Mouse (Mus musculus) lung, postnatal 10 days (tissue): ENCODE data around the gene Safb2.
"Not testable (repeated sequence)": the region's sequence is repeated elsewhere in the genome, so short reads cannot be mapped to it uniquely, and the experiment has no call there.

Experiments
- DNase-seq: peaks from one replicate; pipeline ENCODE4 v3.0.0; 2021

Safb2 gene

DNA sequence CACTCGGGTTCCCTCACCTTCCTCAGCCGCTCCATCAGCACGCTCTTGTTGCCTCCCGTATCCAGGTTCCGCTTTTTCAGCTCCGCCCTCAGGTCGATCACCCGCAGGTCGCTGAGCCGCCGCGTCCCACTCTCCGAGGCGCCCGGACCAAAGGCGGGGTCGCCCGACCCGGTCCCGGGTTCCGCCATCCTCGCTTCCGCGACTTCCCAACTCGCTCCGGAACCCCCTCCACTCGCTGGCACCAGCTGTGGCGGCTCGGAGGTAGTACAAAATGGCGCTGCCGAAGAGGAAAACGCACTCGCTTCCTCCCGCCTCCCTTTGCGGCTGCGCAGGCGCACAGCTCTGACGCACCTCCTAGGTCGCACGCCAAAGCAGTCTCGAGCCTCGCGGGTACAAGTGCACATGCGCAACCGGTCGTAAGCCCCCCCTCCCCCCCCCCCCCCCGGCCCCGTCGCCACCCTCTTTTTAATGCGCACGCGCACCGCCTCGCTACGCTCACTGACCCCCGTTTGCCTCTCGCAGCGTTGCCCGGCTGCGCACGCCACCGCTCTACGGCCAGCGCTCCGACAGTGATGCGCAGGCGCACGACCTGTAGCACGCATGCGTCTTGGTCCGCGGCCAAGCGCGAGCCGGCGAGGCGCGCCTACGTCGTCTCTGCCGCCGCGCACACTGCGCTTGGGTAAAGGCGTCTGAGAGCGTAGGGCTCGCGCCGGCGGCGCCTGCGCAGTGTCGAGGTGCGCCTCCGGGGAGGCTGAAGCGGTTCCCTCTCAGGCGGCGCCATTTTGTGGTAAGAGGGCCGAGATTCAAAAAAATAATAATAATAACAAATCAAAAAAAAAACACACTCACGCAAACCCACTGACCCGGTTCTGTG is at the start of gene Safb2, which contains the start of gene Safb:
Safb2 (minus strand) TSS at position 329 of the 874 bp plus-strand sequence.
Safb (plus strand) TSS at position 569 of the 874 bp plus-strand sequence.
- peak; percentile 99 for DNase-seq

DNA sequence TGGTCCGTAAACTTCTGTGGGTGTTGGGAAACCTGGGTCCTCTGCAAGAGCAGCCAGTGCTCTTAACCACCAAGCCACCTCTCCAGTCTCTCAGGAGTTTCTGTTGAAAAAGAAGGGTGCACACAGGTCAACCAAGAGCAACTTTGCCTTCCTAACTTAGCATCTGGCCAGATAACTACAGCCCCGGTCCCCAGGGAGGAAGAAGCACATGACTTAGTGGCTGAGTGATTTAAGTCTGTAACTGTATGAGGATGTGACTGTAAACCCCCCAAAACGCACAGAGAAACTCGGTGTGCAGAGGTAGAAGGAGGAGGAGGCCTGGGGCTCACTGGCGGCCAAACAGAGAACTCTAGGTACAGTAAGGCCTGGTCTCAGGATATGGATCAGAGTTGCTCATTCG is 49.6 kb upstream of the Safb2 start:
- DNase-seq = no peak

DNA sequence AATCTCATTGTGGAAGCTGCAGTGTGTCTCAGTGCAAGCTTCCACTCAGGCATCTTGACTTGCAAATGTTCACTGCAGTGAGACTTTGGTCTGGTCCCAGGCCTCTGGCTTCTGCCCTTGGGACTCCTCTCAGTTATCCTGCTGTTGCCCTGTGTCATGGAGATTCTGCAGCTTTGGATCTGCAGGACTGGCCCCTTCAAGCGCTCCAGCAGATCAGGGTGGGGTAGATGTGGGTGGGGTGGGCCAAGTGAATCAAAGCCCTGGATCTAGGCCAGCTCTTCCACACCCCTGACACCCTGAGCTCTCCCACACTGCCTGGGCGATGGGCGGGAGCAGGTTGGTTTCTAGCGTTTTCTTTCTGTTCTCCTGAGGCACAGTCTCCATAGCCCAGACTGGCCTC is 47.4 kb upstream of the Safb2 start:
- DNase-seq = no peak

DNA sequence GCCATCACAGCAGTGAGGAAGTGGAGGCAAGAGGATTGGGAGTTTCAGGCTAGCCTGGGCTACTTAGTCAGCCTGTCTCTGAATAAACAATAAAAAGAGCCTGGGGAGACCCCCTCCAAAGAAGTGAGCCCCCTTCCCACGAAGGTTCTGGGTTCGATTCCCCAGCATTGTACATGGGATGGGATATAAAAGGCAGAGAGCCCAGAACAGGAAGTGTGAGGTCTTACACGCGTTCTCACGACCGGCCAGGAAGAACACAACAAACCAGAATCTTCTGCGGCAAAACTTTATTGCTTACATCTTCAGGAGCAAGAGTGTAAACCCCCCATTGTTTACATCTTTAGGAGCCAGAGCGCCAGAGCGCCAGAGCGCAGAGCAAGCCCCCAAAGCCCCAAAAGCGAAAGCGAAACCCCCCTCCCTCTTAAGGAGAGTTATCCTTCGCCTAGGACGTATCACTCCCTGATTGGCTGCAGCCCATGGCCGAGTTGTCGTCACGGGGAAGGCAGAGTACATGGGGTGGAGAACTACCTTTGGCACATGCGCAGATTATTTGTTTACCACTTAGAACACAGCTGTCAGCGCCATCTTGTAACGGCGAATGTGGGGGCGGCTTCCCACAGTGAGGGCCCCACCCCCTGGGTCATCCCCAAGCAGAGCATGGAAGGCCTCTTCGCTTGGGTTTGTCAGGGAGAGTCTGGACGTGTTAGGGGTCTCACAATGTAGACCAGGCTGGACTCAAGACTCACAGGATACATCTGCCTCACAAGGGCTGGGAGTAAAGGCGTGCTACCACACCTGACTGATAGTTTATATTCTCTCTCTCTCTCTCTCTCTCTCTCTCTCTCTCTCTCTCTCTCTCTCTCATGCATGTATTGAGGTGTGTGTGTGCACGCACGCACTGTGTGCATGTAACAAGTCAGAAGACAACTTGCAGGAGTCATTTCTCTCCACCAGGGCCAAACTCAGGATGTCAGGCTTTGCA is 45.7 kb upstream of the Safb2 start:
- DNase-seq = not testable (repeated sequence)

DNA sequence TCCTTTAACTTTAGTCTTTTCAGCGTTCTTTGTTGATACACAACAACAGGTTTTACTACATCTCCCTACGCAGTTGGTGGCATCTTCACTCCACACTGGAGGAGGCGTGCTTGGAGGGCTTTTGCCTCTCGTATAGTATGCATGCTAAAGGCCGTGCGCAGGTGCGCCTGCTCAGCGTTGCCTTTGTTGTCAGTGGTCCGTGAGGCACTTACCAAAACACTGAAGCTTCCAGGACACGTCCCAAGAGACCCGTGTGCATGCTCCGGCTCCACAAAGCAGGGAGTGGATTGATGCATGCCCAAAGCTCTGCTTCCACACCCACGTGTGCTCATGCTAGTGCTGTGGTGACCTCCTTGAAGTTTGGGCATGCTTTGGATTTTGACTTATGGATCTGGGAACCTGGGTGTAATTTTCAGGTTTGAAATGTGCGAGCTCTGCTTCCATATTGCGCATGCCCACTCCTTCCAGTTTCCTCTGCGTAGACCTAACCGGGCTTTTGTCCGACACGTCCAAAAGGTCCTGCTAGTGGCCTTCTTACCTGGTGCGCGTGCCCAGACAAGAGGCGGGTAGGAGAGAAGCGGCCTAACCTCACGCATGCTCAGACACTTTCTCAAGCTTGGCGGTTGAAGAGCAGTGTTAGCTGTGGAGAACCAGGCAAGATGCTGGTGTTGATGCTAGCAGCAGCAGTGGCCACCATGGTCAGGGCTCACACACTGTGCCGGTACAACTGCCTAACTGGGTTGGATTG is 43.3 kb upstream of the Safb2 start, which contains the start of gene Catsperd:
Catsperd (plus strand) TSS at position 614 of the 748 bp plus-strand sequence.
- DNase-seq = peak; percentile 24

DNA sequence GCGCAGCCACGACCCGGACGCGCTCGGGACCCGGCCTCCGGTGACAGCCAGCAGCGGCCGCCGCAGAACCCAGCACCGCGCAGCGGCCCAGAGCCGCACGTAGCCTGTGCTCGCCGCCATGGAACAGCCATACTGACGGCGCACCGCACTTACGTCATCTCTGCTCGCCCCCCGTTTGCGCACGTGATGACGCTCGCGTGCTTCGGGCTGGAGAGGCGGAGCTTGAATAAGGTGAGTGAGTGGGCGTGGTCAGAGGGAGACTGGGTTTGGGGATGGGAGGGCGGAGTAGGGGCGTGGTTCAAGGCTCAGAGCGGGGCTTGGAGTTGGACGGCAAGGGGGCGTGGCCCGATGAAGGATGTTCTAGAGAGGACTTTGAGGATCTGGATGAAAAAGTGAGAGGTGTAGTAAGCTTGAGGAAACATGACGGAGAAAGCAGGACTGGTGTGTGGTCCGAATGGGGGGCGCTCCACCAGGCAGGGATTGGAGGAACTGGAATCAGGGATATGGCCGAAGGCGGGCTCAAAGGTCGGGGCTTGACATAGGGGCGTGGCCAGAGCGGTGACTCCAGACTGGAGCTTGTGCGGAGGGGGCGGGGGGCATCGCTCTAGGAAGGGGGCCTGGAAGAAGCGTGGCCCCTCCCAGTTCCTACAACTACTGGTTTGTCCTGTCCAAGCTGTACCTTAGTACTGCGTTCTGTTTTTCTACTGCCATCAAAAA is 42.5 kb upstream of the Safb2 start, which contains the start of gene Lonp1:
Lonp1 (minus strand) TSS at position 134 of the 717 bp plus-strand sequence.
- DNase-seq = peak; percentile 98

DNA sequence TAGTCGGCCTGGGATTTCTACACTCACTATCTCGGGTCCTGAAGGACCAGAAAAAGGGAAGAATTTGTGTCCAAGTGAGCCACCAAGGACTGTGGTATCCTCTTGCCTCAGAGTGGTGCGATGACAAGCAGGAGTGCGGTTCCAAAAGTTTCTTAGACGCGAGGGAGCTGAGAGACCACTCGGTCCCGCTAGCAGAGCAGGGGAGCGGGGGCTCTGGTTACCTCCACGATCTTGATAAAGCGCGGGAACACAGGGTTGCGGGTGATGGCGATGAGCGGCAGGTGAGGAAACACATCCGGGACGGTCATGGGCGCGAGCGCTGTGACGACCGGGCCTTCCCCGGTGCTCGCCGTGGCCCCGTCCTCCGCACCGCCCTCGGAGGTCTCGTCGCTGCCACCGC is 41.9 kb upstream of the Safb2 start:
- DNase-seq = no peak

DNA sequence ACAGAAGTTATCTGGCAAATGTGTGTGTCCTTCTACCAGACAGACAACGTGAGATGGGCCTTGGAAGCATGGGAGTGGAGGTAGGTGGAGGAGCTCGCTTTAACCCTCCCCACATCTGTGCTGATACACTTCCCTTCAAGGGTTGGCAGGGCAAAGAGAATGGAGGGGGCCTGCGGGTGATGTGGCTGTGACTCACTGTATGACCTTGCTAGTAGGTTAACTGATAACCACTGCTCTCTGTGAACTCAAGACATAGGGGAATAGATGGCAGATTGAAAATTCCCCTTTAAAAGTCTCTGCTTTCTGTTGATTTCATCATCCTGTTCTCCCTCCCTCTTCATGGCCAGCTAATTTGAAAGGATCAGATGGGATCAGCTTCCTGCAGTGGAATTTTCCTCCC is 41.1 kb upstream of the Safb2 start:
- DNase-seq = no peak

DNA sequence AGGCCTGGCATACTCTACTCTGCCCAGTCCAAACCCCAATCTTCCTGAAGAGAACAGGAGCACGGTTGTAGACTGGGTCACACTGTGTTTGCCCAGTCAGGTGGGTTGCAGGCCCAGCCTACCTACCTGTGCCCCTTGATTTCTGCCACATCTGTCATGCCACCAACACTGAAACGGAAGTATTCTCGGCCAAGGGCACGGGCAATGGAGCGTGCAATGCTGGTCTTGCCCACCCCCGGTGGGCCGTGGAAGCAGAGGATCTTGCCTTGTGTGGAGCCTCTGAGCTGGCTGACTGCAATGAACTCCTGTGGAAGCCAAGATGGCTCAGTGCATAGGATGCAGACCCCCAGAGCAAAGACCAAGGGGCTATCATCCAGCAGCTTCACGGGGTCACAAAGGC is 33.2 kb upstream of the Safb2 start:
- no peak for DNase-seq

DNA sequence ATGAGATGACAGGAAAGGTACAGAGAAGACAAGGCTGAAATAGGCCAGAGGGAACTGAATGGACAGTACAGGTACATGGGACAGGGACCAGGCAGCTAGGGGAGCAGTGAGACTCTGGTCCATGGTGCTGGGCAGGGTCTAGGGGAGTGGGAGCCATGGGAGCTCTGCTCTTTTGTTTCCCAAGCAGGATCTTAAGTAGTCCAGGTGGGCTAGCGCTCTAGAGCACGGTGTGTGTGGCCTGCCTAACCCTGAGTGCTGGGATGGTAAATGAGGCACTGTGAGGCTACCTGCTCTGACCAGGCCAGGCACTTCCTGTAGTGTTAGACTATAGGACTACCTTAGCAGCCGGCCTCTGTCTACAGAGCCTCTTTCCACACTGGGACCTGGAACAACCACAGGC is 32.3 kb upstream of the Safb2 start:
- DNase-seq = no peak

DNA sequence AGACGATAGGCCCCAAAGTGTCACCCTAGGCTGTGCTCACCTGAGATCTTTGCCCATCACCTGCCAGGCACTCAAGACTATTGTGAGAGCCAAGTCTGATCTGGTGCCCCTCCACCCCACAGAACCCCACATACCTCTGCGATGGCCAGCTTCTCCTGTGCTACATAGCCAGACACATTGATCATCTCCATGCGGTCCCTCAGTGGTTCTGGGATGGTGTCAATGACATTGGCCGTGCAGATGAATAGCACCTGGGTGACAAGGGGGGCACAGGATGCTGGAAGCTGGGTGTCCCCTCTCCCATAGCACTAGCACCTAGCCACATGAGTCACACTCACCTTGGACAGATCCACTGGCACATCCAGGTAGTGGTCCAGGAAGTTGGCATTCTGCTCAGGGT is 31.4 kb upstream of the Safb2 start:
- DNase-seq = no peak

DNA sequence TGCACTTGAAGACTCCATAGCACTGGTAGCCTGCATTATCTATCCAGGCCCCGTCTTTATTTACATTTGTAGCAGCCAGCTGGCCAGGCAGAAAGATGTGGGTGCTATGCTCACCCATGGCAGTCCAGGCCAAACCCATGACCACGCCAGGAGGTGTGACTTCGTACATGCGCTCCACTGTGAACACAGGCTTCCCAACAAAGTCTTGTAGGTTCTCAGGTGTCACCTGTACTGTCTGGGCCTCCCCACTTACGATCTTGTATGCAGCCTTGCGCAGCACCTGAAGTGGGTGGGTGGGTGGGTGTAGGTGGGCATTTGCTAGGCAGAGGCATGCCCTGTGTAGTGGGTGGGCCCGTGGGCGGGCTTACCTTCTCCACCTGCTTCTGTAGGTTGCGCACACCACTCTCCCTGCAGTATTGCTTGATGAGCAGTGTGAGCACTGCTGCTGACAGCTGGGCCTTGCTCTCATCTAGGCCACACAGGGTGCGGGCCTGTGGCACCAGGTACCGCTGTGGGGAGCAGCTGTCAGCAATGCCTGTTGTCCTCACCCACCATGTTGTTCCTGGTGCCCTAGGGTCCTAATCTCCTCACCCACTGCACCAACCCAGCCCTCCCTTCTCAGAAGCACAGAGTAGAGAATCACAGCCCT is 30.9 kb upstream of the Safb2 start:
- DNase-seq = no peak

DNA sequence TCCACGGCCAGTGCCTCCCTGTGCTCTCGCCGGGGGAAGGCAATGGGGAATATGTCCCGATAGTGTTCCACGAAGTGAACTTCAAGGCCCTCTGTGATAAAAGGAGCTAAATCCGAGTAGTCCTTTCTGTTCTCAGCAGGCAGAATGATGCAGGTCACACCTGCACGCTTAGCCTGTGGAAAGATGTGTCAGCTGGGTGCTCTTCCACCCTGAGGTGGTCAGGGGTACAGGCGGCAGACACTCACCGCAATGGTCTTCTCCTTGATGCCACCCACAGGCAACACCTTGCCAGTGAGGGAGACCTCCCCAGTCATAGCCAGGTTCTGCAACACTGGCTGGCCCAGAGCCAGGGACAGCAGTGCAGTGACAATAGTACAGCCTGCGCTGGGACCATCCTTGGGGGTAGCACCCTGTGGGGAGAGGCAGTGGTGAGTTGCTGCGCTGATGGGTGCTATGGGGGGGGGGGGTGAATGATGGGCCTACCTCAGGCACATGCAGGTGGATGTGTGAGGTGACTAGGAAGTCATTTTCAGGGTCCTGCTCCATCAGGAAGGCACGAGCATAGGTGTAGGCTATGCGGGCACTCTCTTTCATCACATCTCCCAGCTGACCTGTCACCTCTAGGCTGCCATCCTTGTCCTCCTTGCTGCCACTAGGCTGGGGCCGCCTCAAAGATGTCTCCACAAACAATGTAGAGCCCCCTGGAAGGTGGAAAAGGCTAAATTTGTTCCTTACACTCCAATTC is 30.2 kb upstream of the Safb2 start:
- DNase-seq = no peak

DNA sequence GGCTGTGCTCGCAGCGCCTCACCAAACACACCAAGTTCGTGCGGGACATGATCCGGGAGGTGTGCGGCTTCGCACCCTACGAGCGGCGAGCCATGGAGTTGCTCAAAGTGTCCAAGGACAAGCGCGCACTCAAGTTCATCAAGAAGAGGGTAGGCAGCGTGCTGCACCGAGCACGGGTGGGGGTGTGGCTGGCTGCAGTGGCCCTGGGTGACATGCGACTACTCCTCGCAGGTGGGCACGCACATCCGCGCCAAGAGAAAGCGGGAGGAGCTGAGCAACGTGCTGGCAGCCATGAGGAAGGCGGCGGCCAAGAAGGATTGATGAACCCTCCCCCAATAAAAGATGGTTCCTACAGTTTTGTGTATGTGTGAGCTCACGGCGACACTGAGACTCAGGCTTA is 29.5 kb upstream of the Safb2 start:
- DNase-seq = peak; percentile 32

DNA sequence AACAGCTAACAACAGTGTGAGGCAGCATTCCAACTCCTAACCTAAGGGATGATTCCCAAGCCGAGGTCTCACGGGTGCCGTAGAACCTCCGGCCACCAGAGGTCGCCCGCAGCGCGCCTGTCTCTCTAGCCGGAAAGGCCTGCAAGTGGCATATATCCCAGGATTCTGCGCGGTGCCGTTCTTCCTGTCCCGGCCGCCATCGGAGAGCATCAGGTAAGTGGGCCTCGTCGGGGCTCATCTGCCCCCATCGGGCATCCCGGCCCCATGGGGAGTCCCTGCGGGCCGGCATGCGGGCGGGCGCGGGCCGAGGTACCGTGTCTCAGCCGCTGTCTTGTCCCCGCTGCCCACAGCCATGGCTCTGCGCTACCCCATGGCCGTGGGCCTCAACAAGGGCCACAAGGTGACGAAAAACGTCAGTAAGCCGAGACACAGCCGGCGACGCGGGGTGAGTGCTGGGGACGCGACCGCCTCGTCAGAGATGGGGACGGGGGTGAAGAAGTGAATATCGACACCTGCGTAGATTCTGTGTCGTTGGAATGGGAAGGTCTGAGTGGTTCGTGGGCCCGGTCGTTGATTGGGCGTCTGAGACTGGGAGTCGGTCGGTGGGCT is 29.0 kb upstream of the Safb2 start, which contains the start of gene Rpl36:
Rpl36 (plus strand) TSS at position 181 of the 609 bp plus-strand sequence.
- peak; percentile 97 for DNase-seq

DNA sequence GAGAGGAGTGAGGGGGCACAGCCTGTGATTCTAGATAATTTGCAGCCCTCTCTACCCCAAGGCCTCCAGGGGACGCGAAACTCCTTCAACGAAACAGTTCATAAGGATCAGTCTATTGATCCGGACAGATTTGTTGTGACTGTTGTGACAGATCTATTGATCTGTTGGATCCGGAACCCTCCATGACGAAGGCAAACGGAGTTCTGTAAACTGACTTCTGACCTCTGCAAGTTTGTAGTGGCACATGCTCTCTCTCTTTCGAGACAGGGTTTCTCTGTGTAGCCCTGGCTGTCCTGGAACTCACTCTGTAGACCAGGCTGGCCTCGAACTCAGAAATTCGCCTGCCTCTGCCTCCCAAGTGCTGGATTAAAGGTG is 28.2 kb upstream of the Safb2 start:
- not testable (repeated sequence) for DNase-seq

DNA sequence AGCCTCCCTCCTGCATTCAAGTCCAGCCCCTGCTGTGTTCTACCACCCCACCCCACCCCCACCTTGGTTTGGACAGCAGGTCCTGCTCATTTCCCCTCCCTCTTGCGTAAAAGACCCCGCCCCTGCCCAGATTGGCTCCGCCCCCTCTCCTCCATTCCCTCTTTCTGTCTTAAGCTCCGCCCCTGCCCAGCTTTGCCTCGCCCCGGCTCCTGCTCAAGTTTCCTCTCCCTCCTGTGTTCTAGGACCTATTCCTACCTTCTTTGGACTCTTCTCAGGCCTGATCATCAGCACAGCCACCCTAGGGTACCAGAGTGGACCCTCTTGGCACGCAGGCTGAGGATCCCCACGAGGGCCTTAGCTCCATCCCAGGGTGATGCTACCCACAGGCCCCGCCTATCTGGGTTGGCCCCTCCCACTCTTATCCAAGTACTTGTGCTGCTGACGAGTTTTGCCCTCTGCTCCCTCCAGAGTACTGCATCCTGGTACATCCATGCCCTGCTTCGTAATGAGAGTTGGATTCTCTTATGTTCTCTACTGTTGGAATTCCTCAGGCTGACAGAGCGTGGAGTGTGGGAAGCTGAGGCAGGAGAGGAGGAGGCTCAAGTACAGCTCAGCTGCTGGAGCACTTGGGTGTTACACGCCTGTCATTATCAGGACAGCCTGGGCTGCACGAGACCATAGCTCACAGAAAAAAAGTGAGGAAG is 27.6 kb upstream of the Safb2 start:
- DNase-seq = peak; percentile 74

DNA sequence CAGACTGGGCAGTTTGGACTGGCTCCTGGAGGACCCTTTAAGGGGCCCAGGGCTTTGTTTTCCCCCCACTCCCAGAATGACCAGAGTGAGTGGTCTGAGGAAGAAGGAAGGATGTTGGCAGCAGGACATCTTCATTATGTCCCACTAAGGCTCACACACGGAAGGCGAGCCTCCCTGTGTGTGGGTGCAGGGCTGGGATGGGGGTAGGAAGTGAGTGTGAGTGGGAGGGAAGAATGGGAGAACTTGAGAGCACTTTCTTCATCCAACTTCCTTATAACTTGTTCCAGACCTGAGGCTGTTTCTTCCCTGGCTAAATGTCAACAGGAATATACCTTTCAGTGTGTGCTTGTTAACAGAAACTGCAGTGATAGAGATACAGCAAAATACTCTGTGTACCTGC is 26.9 kb upstream of the Safb2 start:
- no peak for DNase-seq

DNA sequence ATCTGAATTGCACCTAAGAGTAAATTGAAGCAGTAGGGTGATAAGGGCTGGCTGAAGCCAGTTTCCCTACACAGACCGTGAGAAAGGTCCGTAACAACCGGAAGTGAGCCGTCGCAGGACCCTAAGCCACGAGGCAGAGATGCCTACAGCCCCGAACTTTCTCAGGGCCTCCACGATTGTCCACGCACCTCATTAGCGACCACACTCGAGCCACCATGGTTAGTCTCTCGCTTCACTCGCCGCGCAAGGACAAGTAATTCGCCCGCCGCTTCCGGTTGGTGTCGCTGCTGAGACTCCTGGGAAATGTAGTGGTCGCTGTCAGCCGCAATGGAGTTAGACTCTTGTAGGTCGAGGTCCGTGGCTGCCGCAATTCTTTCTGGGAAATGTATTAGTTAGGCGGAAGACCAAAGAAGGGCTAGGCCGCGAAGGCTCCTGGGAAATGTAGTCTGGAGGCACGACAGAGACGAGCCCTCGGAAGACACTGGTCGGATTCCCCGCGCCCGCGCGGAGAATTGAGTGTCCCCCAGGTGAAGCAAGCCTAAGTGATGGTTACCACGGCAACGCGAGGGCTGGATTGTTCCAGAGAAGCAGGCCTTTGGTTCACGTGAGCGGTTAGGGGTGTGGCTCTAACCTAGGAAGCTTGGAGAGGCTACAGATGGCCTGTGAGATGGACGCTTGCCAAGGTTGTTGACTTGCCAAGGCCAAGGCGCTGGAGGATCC is 25.2 kb upstream of the Safb2 start, which contains the start of gene 2410015M20Rik:
2410015M20Rik (minus strand) TSS at position 320 of the 720 bp plus-strand sequence.
- DNase-seq = peak; percentile 97
